Mouse (Mus musculus): ENCODE data around the gene Tbc1d9.

GRCm38 (mm10) chr8:83202946-83203345, 37.8 kb downstream of the Tbc1d9 start:
- TF ChIP-seq CTCF (IDR thresholded peaks at IDR 0.05; ENCODE audit: control insufficient read depth, insufficient read depth, low read length) (no peak), POLR2A (IDR thresholded peaks at IDR 0.05; ENCODE audit: borderline replicate concordance, control insufficient read depth, low read depth, low read length) (no peak)

All from bone marrow, adult 2 months (tissue).